Mouse (Mus musculus): ENCODE results near the gene Ptgdr.

DNA sequence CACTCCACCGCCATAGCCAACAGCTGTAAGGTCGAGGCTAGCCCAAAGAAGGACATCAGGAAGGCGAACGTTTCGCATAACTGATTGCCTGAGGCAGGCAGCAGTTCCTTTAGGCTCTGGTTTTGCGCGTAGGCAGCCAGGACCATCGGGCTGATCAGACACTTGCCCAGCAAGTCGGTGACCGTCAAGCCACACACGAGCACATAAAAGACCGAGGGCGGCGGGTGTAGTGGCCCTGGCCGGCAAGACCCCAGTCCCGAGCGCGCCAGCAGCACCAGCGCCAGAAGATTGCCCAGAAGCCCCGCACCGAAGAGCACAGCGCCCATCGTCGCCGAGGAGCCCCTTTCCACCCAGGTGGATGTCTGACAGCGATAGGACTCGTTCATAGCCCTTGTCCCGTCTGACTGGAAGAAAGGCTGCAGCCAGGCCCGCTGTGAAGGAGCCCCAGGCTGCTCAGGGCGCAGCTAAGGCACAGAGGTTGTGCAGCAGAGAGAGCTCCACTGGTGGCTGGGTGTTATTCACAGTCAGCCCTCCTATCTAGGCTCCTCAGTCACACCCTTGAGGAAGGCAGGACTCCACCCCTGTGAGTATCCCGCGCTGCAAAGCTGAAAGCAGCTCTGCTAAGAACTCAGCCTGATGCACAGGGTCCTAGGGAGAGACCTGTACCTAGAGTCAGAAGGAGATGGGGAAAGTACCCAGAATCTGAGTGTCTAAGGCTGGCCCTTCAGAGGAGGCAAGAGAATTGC is at the start of gene Ptgdr:
- TF ChIP-seq FLI1 (IDR thresholded peaks at IDR 0.05; ENCODE audit: low read length) (no peak), GATA1 (IDR thresholded peaks at IDR 0.05; ENCODE audit: borderline replicate concordance, low read length) (no peak)
